Mouse (Mus musculus): ENCODE measurements at regions not wholly inside any gene's neighbourhood (a gene's known extent, or its start where the extent isn't known, plus 50 kb on each side); places are given as distances from the start of the nearest gene placed in this dataset.

- peak; percentile 95 for ATAC-seq (replicated peaks; ENCODE audit: poor library complexity, severe bottlenecking)
These were observed 188.7 kb downstream of the Cdc5l start for GRCm38 (mm10) chr17:45244870-45245269.

- no peak for ATAC-seq (replicated peaks; ENCODE audit: poor library complexity, severe bottlenecking)
These were observed 190.4 kb downstream of the Cdc5l start for GRCm38 (mm10) chr17:45243103-45243502.

- no peak for ATAC-seq (replicated peaks; ENCODE audit: poor library complexity, severe bottlenecking)
These were observed 191.5 kb downstream of the Cdc5l start for GRCm38 (mm10) chr17:45242076-45242475.

- ATAC-seq (replicated peaks; ENCODE audit: poor library complexity, severe bottlenecking): no peak
These were observed 192.5 kb downstream of the Cdc5l start for GRCm38 (mm10) chr17:45240963-45241543.

- ATAC-seq (replicated peaks; ENCODE audit: poor library complexity, severe bottlenecking): no peak
These were observed 193.0 kb downstream of the Cdc5l start for GRCm38 (mm10) chr17:45240545-45240944.

GRCm38 (mm10) chr17:45237246-45237645, 196.3 kb downstream of the Cdc5l start:
- no peak for ATAC-seq (replicated peaks; ENCODE audit: poor library complexity, severe bottlenecking)

- no peak for ATAC-seq (replicated peaks; ENCODE audit: poor library complexity, severe bottlenecking)
These were observed 198.1 kb downstream of the Cdc5l start for GRCm38 (mm10) chr17:45235401-45235800.

- ATAC-seq (replicated peaks; ENCODE audit: poor library complexity, severe bottlenecking): no peak
These were observed 200.7 kb downstream of the Cdc5l start for GRCm38 (mm10) chr17:45232874-45233273.

GRCm38 (mm10) chr17:45227190-45227589, 206.3 kb downstream of the Cdc5l start:
- no peak for ATAC-seq (replicated peaks; ENCODE audit: poor library complexity, severe bottlenecking)

- no peak for ATAC-seq (replicated peaks; ENCODE audit: poor library complexity, severe bottlenecking)
These were observed 207.1 kb downstream of the Cdc5l start for GRCm38 (mm10) chr17:45226486-45226885.

- no peak for ATAC-seq (replicated peaks; ENCODE audit: poor library complexity, severe bottlenecking)
These were observed 211.9 kb downstream of the Cdc5l start for GRCm38 (mm10) chr17:45221625-45222024.

- no peak for ATAC-seq (replicated peaks; ENCODE audit: poor library complexity, severe bottlenecking)
These were observed 216.4 kb downstream of the Cdc5l start for GRCm38 (mm10) chr17:45217126-45217525.

- ATAC-seq (replicated peaks; ENCODE audit: poor library complexity, severe bottlenecking): no peak
These were observed 218.2 kb downstream of the Cdc5l start for GRCm38 (mm10) chr17:45215067-45216049.

GRCm38 (mm10) chr17:45210984-45211383, 222.6 kb downstream of the Cdc5l start:
- no peak for ATAC-seq (replicated peaks; ENCODE audit: poor library complexity, severe bottlenecking)

GRCm38 (mm10) chr17:45209387-45209663, 224.2 kb downstream of the Cdc5l start:
- no peak for ATAC-seq (replicated peaks; ENCODE audit: poor library complexity, severe bottlenecking)

- ATAC-seq (replicated peaks; ENCODE audit: poor library complexity, severe bottlenecking): no peak
These were observed 224.7 kb downstream of the Cdc5l start for GRCm38 (mm10) chr17:45208596-45209386.

- no peak for ATAC-seq (replicated peaks; ENCODE audit: poor library complexity, severe bottlenecking)
These were observed 237.8 kb downstream of the Cdc5l start for GRCm38 (mm10) chr17:45195779-45196178.

- ATAC-seq (replicated peaks; ENCODE audit: poor library complexity, severe bottlenecking): no peak
These were observed 238.7 kb downstream of the Cdc5l start for GRCm38 (mm10) chr17:45194786-45195281.

GRCm38 (mm10) chr17:45193456-45194025, 240.0 kb downstream of the Cdc5l start:
- ATAC-seq (replicated peaks; ENCODE audit: poor library complexity, severe bottlenecking): no peak

GRCm38 (mm10) chr17:45187402-45187801, 246.1 kb downstream of the Cdc5l start:
- ATAC-seq (replicated peaks; ENCODE audit: poor library complexity, severe bottlenecking): no peak

- no peak for ATAC-seq (replicated peaks; ENCODE audit: poor library complexity, severe bottlenecking)
These were observed 257.2 kb downstream of the Cdc5l start for GRCm38 (mm10) chr17:45176340-45176739.

Data from granulocyte monocyte progenitor cell, adult 5-6 weeks (primary cell).